Mouse (Mus musculus) ovary, adult 18-20 months (tissue): ENCODE data around the gene Ccnk.
A peak's percentile ranks its signal among the peaks of the same experiment; 100 is the strongest.

ENCODE experiments used
- DNase-seq: peaks from one replicate; pipeline ENCODE4 v3.0.0; 2022; ENCODE audit warnings: low spot score, mixed read lengths

The Ccnk gene

DNA sequence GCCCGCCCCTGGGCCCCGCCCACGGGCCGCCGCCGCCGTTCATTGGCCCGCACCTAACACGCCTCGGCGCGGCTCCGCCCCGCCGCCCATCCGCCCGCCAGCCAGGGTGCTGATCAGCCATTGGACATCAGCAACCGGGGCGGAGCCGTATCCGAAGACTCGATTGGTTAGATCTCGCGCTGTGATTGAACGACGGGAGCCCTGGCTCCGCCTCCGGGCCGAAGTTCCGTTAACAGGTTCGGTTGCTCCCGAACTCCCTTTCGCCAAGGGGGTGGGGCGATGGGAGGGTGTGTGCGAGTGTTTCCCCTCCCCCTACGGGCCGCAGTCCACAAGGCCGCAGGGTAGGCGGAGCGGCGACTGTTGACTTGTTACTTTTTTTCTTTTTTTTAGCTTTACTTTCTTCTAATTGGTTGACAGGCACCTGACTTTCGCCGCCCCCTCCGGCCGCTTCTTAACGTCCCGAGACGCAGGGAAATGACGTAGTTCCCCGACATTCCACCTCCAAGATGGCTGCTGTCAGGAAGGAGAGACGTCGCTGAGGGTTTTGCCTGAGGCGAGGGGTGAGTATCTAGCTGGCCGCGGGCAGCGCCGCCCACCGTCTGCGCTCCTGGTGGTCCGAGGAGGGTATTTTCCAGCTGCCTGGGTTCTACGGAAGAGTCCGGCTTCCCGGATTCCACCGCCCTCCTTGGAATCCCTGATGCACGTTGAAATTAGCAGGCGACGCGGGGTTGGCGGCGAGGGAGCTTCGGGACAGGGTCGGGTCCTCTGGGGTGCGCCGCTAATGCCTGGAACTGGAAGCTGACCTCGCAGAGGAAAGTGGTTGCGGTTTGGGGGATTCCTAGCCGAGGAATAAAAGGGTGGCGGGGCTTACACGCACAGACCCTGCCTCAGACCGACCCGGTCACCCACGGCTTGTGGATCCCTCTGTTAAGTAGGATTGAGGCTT is at the start of gene Ccnk:
Gene Ccnk (plus strand): TSS at position 259 of the 946 bp plus-strand sequence.
- DNase-seq, result peak; percentile 100

DNA sequence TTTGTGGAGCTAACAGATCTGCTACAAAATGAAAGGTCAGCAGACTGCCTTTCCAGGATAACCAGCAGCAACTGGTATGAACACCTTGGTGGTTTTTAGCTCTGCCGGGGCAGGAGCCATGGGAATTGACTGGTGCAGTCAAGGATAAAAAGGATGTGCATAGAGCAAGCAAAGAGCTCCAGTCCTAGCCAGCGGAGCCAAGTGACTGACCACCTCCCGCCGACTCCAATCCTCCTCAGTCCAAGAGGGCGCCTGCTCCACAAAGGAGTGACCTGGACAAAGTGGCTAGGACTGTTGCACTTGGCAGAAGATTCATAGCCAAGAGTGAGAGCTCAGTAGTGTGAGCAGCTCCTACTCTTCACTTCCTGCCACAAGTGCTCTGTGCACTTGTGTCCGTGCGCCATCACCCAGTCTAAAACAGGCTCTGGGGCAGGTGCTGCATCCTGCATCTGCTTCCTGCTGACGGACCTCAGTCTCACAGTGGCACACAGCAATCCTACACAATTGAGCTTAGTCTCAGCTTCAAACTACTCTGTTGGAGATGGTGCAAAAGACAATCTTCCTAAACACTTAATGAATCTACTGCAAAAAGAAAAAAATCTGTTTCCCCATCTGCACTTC is 46.8 kb upstream of the Ccnk start:
- DNase-seq, result no peak

DNA sequence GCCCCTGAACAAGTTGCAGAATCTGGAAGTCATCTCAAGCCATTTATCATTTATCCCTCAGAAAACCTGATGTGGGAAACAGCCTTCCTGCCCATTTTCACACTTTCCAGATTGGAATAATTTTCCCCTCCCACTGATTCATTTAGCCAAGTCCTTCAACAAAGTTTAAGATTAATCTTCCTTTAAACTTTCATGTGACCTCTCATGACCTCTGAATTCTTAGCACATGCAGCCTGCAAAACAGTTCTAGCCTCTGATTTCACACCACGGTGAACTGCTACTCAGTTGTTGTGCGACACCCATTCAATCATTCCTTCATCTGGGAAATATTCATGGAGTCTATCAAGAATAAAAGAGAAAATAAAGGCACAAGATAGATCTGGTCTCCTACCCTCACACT is 46.2 kb upstream of the Ccnk start:
- DNase-seq, result no peak

DNA sequence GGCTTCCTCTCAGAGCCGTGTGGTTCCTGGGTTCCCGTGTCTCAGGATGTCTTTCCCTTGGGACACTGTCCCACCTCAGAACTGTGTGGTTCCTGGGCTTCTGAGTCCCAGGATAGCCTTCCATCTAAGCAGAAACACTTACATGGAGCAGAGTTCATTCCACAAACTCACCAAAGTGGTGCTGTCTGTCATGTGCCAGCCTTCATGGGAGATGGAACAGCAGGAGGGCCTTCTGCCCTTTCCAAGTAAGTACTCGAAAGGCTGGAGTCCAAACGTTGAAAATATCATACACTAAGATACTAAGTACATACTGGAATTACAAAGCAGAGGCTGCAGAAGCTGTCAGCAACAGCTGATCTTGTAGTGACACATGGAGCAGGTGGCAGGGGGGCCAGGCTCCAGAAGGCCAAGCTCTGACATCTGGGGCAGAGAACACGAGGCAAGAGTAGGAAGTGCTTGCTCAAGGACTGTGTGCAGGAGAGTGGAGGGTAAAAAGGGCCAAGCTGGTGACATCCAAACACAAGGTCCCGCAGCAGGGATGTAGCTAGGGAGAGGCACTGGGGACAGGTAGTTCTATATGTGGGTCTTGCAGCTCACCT is 43.7 kb upstream of the Ccnk start:
- no peak for DNase-seq

DNA sequence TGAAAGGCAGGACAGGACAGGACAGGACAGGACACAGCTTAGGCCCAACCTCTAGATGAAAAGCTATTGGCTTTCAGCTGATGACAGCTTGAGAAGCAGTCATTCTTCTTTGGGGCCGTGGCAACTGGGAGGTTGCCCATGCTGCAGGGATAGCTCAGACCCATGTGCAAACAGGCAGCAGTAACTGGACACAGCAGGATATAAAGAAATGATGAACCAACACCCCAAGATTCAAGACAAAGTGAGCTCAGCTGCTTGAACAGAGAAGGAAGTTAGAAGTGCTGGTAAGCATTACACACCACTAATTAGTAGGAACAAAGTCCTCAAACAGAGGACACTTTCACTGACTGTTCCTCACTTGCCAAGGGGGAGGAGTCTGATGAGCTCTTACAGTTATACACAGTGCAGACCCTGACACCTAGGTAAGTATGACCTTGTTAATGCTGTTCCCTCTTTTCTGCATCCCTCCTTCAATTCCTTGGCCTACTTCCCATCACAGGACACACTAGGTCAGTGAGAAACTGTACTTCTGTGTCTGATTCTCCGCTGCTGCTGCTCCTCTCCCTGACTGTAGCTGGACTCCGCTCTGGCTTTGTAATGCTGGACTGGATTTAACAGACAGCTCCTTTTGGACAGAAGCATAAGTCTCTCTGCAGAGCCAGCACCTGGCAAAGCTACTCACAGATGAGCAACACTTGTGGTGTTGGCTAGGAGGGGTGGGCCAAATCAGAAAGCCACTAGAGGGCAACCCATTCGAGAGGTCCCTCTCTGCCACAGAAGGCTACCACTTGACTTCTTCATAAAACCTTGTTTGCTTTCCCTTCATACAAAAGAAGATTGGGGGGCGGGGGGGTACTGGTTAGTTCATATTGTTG is 35.5 kb upstream of the Ccnk start:
- no peak for DNase-seq

DNA sequence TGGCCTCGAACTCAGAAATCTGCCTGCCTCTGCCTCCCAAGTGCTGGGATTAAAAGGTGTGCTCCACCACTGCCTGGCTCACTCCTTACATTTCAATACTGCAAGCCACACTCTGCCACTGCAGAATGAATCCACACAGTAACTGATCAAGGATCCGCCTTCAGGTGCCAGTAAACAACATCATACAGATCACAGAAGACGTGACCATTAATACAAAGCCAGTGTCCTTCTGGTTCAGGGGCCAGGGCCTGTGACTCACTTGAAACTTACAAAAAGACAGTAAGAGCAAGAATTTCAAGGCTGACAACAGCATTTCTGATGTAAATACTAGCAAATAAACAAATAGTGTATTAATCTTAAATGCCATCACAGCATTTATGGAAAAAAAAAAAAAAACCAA is 34.2 kb upstream of the Ccnk start:
- DNase-seq, result no peak

DNA sequence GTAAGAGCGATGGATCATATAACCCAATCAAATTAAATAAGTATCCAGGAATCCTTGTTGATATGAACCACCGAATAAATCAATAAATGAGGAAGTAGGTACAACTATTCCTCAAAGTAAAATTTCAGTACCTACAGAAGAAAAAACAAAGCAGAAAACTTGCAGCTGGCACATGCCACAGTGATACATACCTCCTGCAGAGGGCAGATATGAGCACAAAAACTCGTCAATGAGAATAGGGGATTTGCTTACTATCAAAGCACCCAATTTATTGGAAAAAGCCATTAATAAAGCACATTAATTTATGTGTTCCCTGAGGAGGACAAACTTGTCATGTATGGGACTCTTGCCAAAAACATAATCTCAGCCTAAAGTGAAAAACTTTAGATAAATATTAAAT is 29.6 kb upstream of the Ccnk start:
- no peak for DNase-seq

DNA sequence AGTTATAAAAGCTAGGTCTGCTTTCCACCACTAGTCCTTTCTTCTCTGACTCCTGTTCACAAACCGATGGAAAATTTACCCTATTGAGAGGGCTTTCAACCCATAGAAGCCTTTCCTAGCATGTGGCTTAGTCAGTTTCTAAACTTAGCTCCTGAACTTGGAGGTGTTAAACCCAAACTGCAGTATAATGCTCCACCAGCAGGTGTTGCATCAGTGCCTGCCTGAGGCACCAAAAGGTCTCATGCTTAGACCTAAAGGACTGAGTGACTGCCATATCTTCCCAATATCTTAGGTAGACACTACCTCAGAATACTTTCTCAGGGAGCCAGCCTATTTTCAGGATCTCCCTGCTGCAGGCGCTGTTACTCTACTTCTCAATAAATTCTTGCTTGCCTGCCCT is 26.6 kb upstream of the Ccnk start:
- DNase-seq, result no peak

DNA sequence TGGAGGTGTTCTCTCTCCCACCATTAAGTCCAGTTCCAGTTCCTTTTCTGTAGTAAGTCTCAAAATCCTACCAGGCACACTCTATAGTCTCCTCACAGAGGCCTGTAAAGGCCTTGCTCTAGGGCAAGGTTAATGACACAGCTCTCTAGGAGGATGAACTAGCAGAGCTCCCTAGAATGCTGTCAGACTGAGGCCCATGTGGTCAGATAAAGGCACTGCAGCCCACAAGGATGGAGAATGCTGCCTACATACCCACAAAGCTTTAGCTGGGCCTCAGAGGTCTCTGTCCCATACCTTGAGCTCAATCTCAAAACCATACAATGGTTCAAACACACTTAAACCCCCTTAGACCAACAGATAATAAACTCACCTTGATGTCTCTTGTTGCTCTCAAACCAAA is 19.5 kb upstream of the Ccnk start:
- DNase-seq, result no peak

DNA sequence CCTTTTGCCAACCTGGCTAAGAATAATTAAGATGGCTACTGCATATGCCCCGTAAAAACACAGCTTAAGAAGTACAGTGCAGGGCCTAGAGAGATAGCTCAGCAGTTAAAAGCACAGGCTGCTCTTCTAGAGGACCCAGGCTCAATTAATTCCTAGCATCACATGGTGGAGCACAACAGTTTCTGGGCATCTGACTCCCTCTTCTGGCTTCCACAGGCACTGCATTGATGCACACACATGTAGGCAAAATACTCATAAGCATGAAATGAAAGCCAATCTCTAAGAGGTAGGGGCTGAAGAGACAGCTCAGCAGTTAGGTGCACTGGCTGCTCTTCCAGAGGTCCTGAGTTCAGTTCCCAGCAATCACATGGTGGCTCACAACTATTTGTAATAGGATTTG is 17.3 kb upstream of the Ccnk start:
- DNase-seq, result no peak

DNA sequence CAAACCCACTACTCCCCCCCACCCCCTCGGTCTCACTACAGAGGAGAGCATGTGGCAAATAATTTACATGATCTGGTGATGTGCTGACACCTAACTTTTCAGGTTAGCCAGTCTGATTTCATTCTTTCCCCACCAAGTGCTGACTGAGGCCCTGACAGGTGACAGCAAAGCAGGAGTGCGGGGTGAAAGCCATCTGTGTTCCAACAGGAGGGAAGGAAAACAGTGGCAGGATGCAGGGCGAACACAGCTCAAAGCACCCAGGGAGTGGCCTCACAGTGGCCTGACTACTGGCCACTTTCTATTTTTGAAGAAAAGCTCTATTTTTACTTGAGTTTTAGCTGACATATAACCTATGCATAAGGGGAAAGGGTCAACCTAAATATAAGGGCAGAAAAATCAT is 15.7 kb upstream of the Ccnk start:
- no peak for DNase-seq

DNA sequence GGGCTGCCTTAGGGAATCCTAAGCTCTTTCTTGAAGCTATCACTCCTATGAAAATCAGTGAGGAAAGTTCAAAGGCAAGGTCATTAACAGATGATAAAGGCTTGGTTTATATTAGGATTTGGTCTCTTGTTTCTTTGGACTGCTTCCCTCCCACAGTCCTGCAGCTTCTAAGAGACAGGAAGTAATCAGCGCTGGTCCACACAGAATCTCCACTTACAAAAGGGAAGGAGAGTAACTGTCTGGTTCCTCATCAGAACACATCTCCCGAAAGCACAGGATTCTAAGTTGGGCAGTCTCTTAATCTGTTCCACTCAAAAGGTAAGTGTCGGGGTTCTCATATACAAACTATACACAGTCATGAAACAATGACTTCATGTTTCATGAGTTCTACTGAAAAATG is 10.5 kb upstream of the Ccnk start:
- no peak for DNase-seq

DNA sequence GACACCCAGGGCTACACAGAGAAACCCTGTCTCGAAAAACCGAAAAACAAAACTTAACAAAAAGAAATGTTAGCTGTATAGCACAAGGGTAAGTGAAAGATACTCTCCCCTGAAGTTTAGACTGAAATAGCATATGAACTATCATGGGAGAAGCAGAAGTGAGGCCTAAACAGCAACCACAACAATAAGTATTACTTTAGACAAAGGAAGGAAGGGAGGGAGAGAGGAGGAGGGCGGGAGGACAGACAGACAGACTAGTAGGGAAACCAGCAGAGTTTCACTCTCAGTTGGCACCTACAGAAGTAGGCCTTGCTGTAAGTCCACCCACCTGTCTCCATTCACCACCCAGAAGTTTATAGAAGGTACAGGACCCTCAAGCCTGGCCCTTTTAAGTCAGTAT is 8.9 kb upstream of the Ccnk start:
- DNase-seq, result no peak

DNA sequence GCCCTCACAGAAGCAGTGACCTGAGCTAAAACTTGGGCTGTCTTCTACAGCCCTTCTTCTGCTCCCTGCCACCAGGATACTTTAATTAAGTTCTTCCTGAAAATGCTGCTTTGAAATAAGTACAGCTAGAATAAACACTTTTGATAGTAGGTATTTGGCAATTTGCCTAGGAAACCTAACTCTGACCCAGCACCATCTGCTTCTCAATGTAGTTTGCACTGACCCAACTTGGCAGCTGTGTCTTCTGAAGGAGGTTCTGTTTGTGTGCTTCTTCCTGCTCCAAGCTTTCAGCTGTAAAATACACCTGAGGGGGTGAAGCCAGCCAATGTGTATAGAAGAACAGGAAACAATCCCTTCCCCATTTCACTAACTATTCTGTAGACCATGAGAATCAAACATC is 8.0 kb upstream of the Ccnk start:
- no peak for DNase-seq

DNA sequence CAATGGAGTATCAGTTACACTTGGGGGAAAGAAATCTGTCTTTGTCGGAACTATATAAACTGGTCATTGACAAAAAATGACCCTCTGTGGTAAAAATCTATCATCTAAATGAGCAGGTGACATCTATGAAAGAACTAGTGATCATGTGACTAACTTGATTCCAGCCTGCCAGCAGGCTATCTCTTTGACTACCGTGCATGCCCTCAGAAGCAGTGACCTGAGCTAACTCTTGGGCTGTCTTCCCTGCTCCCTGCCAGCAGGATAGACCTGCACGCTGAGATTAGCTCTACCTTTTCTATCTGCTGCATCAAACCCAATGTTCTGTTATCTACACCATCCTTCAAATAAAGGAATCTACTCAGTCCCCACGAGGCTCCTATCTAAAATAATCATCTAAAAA is 6.7 kb upstream of the Ccnk start:
- no peak for DNase-seq

DNA sequence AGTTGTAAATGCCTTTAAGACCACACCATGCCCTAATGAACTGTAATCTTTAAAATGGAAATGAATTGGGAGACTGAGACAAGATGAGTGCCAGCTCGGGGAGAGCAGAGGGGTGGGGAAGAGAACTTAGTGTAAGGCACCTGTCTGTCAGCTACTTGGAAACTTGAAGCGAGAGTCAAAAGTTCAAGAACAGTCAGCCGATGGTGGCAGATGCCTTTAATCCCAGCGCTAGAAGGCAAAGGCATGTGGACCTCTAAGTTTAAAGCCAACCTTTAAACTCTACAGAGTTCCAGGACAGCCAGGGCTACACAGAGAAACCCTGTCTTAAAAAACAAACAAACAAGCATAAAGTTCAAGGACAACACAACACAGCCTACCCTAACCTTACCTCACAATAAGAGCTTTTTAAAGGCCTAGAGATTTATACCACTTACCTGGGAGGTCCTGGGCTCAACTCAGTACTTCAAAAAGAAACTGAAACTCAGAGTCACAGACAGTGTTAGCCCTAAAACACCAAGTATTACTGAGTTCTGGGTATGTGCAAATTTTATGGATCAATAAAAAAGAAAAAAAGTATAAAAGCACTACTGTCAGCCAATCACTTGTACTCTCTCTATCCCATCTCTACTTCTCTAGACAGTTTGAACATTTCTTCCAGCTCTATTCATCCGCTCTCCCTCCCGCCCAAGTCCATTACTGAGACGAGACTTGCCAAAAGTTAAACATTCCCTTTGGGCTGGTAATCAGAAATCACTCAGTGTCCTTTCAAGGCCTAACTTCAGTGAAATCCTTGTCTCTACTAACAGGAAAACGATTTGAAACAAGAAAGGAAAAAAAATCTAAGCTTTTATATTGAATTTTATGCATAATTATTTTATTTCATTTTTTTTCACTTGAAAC is 4.5 kb upstream of the Ccnk start:
- no peak for DNase-seq

DNA sequence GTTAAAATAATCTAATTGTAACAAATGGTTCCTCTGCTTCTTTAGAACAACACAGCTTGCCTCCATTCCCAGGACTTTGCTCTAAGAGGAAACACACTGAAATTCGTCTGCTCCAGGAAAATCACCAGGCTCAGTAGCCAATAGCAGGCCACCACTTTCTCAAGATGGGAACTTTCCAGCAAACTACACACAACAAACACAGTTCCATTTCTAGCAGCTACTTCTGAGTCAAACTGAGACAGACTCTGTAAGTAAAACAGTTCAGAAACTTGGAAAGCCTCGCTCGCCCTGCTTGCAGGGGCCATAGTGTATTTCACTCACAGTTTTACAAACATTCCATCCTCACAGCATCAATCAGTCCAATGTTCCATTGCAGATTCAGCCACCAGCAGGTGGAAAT is 3.0 kb upstream of the Ccnk start:
- no peak for DNase-seq

DNA sequence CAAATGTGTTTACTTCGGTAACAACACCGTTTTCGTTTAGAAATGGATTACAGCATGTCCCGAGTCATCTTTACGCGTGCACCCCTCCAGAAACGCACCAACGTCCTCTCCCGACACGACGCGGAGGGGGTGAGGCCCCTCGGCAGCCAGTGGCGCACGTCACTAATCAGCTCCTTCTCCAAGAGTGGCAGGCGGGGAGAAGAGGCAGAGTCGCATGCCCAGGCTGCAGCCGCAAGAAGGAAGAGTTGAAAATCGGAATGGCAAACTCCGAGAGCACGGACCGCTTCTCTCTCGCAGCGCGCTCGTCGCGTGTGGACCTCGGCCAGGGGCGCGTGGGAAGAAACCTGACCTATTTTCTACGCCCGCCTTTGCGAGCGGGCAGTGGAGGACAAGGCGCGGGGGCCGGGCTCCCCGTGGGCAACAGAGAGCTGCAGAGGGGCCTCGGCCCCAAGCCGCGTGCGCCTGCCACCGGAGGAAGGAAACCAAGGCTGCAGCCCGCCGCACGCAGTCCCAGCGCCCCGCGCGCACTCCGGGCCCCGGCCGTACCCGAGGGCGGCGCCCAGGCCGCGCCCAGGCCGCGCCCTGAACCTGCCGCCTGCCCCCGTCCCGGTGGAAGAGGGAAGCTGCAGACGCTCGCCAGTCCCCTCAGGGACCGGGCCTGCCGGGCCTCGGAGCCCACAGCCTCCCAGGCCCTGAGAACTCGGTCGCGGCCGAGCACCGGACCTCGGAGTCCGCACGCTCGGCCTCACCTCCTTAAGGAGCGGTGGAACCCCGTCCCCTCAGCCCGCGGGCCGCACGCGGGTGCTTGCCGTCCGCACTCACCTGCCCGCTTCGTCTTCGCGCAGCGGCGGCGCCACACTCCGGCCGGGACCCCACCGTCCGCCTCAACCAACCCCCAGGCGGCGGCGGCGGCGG is 791 bp upstream of the Ccnk start:
- DNase-seq, result peak; percentile 35

DNA sequence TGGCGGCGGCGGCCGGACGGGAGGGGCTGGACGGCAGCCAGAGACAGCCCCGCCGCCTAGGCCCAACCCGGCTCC is 296 bp upstream of the Ccnk start, which contains the start of gene Setd3:
Gene Setd3 (minus strand): TSS at position 69 of the 75 bp plus-strand sequence.
- DNase-seq, result no peak

DNA sequence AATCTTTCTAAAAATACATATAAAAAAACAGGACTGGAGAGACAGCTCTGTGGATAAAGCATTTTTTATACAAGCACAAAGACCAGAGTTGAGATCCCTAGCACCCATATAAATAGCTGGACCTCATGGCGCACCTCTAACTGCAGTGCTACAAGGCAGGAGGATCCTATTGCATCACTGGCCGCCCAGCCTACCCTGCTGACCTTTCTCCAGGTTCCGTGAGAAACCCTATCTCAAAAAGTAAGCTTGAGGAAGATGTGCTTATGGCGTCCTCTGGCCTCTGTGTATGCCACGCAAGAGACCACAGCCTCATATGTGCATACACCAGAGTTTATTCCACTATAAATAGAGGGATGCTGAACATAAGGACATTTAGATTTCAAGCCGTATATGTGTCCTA is 2.3 kb downstream of the Ccnk start:
- no peak for DNase-seq
